Mouse (Mus musculus) cerebellum, postnatal 36 days (tissue): Measurements from ENCODE around the gene Eed.

Experiments
- DNase-seq, 2 experiments: peaks; one replicate each; pipeline ENCODE4 v3.0.0; 2021 to 2022; ENCODE audit warnings: mixed read lengths in 2 of 2

Gene Eed

GRCm38 (mm10) chr7:89907950-89908349 is 72.8 kb downstream of the Eed start:
- DNase-seq, result peak; percentile 68 to 76
